Mouse (Mus musculus) liver, postnatal 0 days (tissue): ENCODE measurements around the gene Cxcl12. TPM values are rescaled to one million over a fixed set of nuclear protein-coding genes. Genes with fewer than 3 reads are reported as not detected.

Source experiments
- ATAC-seq: fragments of 200-750 bp; cut with Nextera tagmentation; 2 replicates; pipeline ENCODE4 v1.8.0; 2017; ENCODE audit warnings: mild to moderate bottlenecking, moderate library complexity
- DNase-seq: peaks from one replicate; pipeline ENCODE4 v3.0.0-alpha.2; 2016
- H3K27ac ChIP-seq: fragments of 300-500 bp; sonication (generic); 2 replicates; pipeline ENCODE4 v1.5.1; 2014; ENCODE audit warnings: antibody characterized with exemption, moderate library complexity, mild to moderate bottlenecking, low read depth
- H3K27me3 ChIP-seq: fragments of 300-500 bp; sonication (generic); 2 replicates; pipeline ENCODE4 v1.6.1; 2014; ENCODE audit warnings: low read length, control low read depth, mixed read lengths; ENCODE audit not compliant: insufficient read depth
- H3K36me3 ChIP-seq: fragments of 300-500 bp; sonication (generic); replicated peaks from 2 replicates; pipeline ENCODE4 v1.6.1; 2014; ENCODE audit warnings: mild to moderate bottlenecking, control low read depth, low read length, moderate library complexity, mixed read lengths; ENCODE audit not compliant: insufficient read depth
- H3K4me1 ChIP-seq: fragments of 300-500 bp; sonication (generic); 2 replicates; pipeline ENCODE4 v1.6.1; 2014; ENCODE audit warnings: antibody characterized with exemption, mild to moderate bottlenecking, control low read depth; ENCODE audit not compliant: insufficient read depth
- H3K4me2 ChIP-seq: fragments of 300-500 bp; sonication (generic); 2 replicates; pipeline ENCODE4 v1.6.1; 2014; ENCODE audit warnings: low read depth, mild to moderate bottlenecking, low read length, moderate library complexity, mixed read lengths
- H3K4me3 ChIP-seq: fragments of 300-500 bp; sonication (generic); 2 replicates; pipeline ENCODE4 v1.5.1; 2014; ENCODE audit warnings: low read depth, low read length
- H3K9ac ChIP-seq: fragments of 300-500 bp; sonication (generic); replicated peaks from 2 replicates; pipeline ENCODE4 v1.6.1; 2014; ENCODE audit warnings: mild to moderate bottlenecking, moderate library complexity
- H3K9me3 ChIP-seq: fragments of 300-500 bp; sonication (generic); 2 replicates; pipeline ENCODE4 v1.6.1; 2016; ENCODE audit warnings: mild to moderate bottlenecking, control low read depth, low read length, mixed read lengths
- CTCF ChIP-seq: sonication (generic); IDR thresholded peaks from 2 replicates; pipeline ENCODE4 v1.5.1; 2016; ENCODE audit warnings: antibody characterized with exemption, low read depth
- EP300 ChIP-seq: IDR thresholded peaks from 2 replicates; pipeline ENCODE4 v1.6.1; 2016; ENCODE audit warnings: antibody characterized with exemption, low read depth, mild to moderate bottlenecking
- WGBS: fragments of 180-500 bp; shearing (Covaris S2); extraction: QIAGEN DNeasy Blood & Tissue Kit; methylation state at CpG from one replicate; pipeline ENCODE4 v1.1.7; 2014; ENCODE audit not compliant: insufficient replicate concordance; 5-methylcytosine and 5-hydroxymethylcytosine counted together
- polyA plus RNA-seq: library from polyadenylated mRNA; unstranded; fragments of >200 nt; fragmentation: Nextera tagmentation; extraction: Ambion mirVana; gene quantifications from 2 replicates; pipeline ENCODE4 v1.2.1, GENCODE M21; 2015

Cxcl12 gene
- polyA plus RNA-seq, 1 experiment from 2014 or later, result 124 TPM

DNA sequence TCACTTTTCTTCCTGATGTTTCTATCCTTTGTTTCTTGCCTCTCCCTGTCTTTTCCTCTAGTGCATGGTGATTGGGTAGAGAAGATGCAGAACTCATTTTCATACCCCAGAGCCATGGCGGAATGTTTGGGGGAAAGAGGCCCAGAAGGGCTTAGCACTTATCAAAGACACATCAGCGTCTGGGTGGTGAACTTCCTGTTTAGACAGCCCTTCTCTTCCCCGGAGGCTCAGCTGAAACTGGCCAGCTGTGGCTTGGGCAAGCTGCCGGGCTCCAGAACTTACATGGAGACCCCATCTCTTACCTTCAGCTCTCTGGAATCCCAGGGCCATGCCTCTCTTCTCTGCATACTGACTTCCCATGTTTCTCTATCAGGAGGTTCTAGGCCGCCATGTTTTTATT is 32.6 kb downstream of the Cxcl12 start:
- TF ChIP-seq EP300, result no peak
- TF ChIP-seq CTCF, result no peak
- ATAC-seq, result no peak
- Histone ChIP-seq H3K9me3 (no peaks in the 10 kb centered on the region), H3K4me3 (no peak overlapping the region), H3K4me1 (no peaks in the 10 kb centered on the region; the same call in 1 of the 2 replicates), H3K36me3 (no peaks in the 10 kb centered on the region), H3K9ac (no peak overlapping the region), H3K4me2 (no peak overlapping the region), H3K27me3 (no peaks in the 10 kb centered on the region), H3K27ac (no peak overlapping the region)
- WGBS, result 42% methylated on average over 5 of the region's 5 CpGs
- no peak for DNase-seq

DNA sequence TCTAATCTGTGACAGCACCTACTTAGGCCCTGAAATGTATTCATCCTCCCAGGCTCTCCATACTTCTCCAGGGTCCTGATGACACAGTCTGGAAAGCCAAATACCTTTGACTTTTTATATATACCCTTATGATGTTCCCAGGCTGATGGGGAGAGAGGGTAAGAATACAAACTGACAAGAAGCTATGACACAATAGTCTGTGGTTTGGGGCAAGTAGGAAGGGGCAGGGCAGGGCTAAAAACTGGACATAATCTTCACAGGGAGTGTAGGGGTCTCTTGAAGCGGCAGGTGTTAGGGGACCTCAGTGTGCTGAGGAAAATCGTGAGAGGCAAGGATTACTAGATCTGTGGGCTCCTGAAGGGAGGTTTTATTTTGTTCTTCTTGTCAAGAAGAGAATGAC is 33.1 kb downstream of the Cxcl12 start:
- Histone ChIP-seq H3K4me1 (no peaks in the 10 kb centered on the region; the same call in 1 of the 2 replicates), H3K27me3 (no peaks in the 10 kb centered on the region), H3K4me2 (no peak overlapping the region), H3K9me3 (no peaks in the 10 kb centered on the region), H3K9ac (no peak overlapping the region), H3K4me3 (no peak overlapping the region), H3K27ac (no peak overlapping the region), H3K36me3 (no peaks in the 10 kb centered on the region)
- ATAC-seq, result no peak
- 68% methylated on average over 2 of the region's 2 CpGs for WGBS
- TF ChIP-seq CTCF (no peak), EP300 (no peak)
- no peak for DNase-seq

DNA sequence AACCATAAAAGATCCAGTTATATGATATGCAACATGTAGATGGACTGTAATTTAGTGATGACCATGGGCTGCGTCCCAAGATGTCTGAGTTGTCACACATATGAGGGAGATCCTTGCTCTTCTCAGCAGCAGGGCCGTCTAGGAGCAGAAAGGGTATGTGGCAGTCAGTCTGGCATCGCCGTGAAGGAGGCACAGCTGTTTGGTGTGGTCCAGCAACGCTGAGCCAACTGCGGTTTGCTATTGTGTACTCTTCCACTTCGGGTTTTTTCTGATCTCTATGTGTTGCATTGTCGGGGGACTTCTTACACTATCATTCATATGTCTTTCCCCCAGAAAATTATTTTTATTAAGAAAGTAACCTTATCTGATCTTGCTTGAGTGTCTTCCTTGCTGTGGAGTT is 33.5 kb downstream of the Cxcl12 start:
- no peak overlapping the region for H3K9ac ChIP-seq
- no peak for TF ChIP-seq EP300
- no peak for TF ChIP-seq CTCF
- H3K4me3 ChIP-seq, result no peak overlapping the region
- H3K9me3 ChIP-seq, result no peaks in the 10 kb centered on the region
- no peaks in the 10 kb centered on the region; the same call in 1 of the 2 replicates for H3K4me1 ChIP-seq
- ATAC-seq (no peak), DNase-seq (no peak)
- no peak overlapping the region for H3K27ac ChIP-seq
- H3K27me3 ChIP-seq, result no peaks in the 10 kb centered on the region
- no peak overlapping the region for H3K4me2 ChIP-seq
- no peaks in the 10 kb centered on the region for H3K36me3 ChIP-seq
- WGBS, result 82% methylated on average over 8 of the region's 8 CpGs

DNA sequence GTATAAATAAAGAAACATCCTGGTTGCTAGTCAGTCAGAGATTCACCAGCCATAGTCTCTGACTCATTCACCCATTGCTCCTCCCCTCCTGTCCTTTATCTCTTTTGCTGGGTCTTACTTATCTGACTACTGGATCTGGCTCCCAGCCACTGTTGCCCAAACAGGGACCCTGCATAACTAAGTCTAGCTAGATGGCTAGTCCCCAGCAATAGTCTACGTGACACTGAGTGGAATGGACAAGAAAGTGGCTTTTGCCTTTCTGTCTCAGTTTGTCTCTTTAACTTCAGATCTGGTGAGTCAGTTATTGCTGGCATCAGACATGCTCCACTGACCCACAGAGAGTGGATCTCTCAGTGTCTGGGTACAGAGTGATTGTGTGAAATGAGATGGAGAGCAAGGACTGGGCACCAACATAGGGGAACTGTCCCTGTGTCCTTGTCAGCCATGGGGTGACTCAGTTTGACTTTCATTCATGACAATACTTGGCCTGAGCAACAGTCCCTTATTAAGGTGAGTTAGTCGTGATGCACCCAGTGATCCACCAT is 34.6 kb downstream of the Cxcl12 start:
- Histone ChIP-seq H3K36me3 (no peaks in the 10 kb centered on the region), H3K4me1 (no peaks in the 10 kb centered on the region; the same call in 1 of the 2 replicates), H3K9ac (no peak overlapping the region), H3K9me3 (no peaks in the 10 kb centered on the region), H3K27ac (no peak overlapping the region), H3K27me3 (no peaks in the 10 kb centered on the region), H3K4me2 (no peak overlapping the region), H3K4me3 (no peak overlapping the region)
- 59% methylated on average over 2 of the region's 2 CpGs for WGBS
- no peak for DNase-seq
- TF ChIP-seq CTCF, result no peak
- no peak for TF ChIP-seq EP300
- no peak for ATAC-seq

- H3K4me1 ChIP-seq, result no peaks in the 10 kb centered on the region; the same call in 1 of the 2 replicates
- H3K4me3 ChIP-seq, result no peak overlapping the region
- H3K27me3 ChIP-seq, result no peaks in the 10 kb centered on the region
- no peak for DNase-seq
- no peak overlapping the region for H3K4me2 ChIP-seq
- TF ChIP-seq CTCF, result no peak
- no peak for TF ChIP-seq EP300
- no peak overlapping the region for H3K27ac ChIP-seq
- H3K9me3 ChIP-seq, result no peaks in the 10 kb centered on the region
- no peaks in the 10 kb centered on the region for H3K36me3 ChIP-seq
- ATAC-seq, result no peak
- WGBS, result 63% methylated on average over 3 of the region's 3 CpGs
- H3K9ac ChIP-seq, result no peak overlapping the region
These were observed 35.8 kb downstream of the Cxcl12 start for GRCm38 (mm10) chr6:117204112-117204511.

- H3K27ac ChIP-seq, result no peak overlapping the region
- TF ChIP-seq EP300 (no peak), CTCF (no peak)
- ATAC-seq, result no peak
- no peaks in the 10 kb centered on the region for H3K9me3 ChIP-seq
- H3K27me3 ChIP-seq, result no peaks in the 10 kb centered on the region
- H3K4me1 ChIP-seq, result no peaks in the 10 kb centered on the region
- 63% methylated on average over 2 of the region's 2 CpGs for WGBS
- H3K36me3 ChIP-seq, result no peaks in the 10 kb centered on the region
- no peak overlapping the region for H3K9ac ChIP-seq
- no peak overlapping the region for H3K4me2 ChIP-seq
- H3K4me3 ChIP-seq, result no peak overlapping the region
- no peak for DNase-seq
These were observed 38.5 kb downstream of the Cxcl12 start for GRCm38 (mm10) chr6:117206834-117207233.

GRCm38 (mm10) chr6:117207289-117207688 is 39.0 kb downstream of the Cxcl12 start:
- Histone ChIP-seq H3K27me3 (no peaks in the 10 kb centered on the region), H3K9me3 (no peaks in the 10 kb centered on the region), H3K36me3 (no peaks in the 10 kb centered on the region), H3K9ac (no peak overlapping the region), H3K4me2 (no peak overlapping the region), H3K27ac (no peak overlapping the region), H3K4me3 (no peak overlapping the region), H3K4me1 (no peaks in the 10 kb centered on the region)
- ATAC-seq (no peak), DNase-seq (no peak)
- 75% methylated on average over 1 of the region's 1 CpGs for WGBS
- TF ChIP-seq CTCF (no peak), EP300 (no peak)
